14 mouse cellular contexts compared by ENCODE assay signal in the genomic region with DNA sequence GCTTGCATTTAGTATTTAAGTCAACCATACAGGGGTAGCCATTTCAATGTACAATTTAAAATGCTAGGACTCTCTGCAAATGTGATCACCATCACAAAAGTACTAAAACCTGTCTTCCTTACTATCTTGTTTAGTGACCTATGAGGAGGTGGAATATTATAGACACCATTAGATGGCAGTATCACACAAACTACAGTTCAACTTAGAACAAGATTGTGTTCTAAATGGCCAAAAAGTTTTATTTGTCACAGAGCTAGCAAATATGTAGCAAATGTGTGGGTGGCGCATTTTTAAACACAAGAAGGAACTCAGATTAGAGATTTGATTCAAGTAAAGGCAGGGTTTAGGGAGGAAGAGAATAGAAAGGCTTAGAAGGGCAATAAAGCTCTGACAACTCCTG.
DNase-seq lines count a peak whose midpoint lies in the region; ATAC-seq and TF ChIP-seq lines count a peak whose summit lies in the region.
"Had no signal": no experiment of that assay in that cellular context is flagged by ENCODE, and none has a peak within 500 bp of the region (broad histone marks: within the 10 kb centered on the region; RNA-seq: fewer than 3 reads in every experiment).

No protein-coding gene starts in this region.

- 22% methylated on average over 1 of the region's 1 CpGs for WGBS in hindbrain, embryonic 16.5 days
- 48% methylated on average over 1 of the region's 1 CpGs for WGBS in hindbrain, embryonic 10.5 days
- WGBS in neural tube, embryonic 11.5 days: 51% methylated on average over 1 of the region's 1 CpGs

- H3K4me3 ChIP-seq in hindbrain, embryonic 16.5 days (ENCODE audit: low read length): no peak overlapping the region
- no peak overlapping the region for H3K4me3 ChIP-seq in hindbrain, embryonic 10.5 days
- no peak overlapping the region for H3K4me3 ChIP-seq in neural tube, embryonic 11.5 days (ENCODE audit: low read depth, low read length)
- H3K4me3 ChIP-seq: kidney, embryonic 15.5 days; lung, embryonic 15.5 days; neural tube, embryonic 13.5 days had no signal

- no peak for TF ChIP-seq POLR2A in brain, embryonic 14.5 days (IDR thresholded peaks at IDR 0.05; ENCODE audit: borderline replicate concordance, extremely low read depth, insufficient read depth, insufficient read length, poor library complexity, severe bottlenecking)

- no peak overlapping the region for H3K27ac ChIP-seq in hindbrain, embryonic 16.5 days (ENCODE audit: low read depth, low read length)
- no peak overlapping the region for H3K27ac ChIP-seq in hindbrain, embryonic 10.5 days
- no peak overlapping the region for H3K27ac ChIP-seq in neural tube, embryonic 11.5 days (ENCODE audit: low read depth, low read length)
- H3K27ac ChIP-seq: kidney, embryonic 15.5 days; lung, embryonic 15.5 days; neural tube, embryonic 13.5 days had no signal

- no peak for DNase-seq in hindbrain, embryonic 10.5 days (ENCODE audit: low spot score)
- DNase-seq in neural tube, embryonic 11.5 days (ENCODE audit: low spot score): no peak
- no peak for DNase-seq in neural tube, embryonic 10.5 days (ENCODE audit: extremely low spot score, low spot score)
- peak; percentile 78 for DNase-seq in brain, embryonic 14.5 days (ENCODE audit: low read depth)
- DNase-seq in urinary bladder, postnatal 10 days (ENCODE audit: low spot score): no peak
- no peak for DNase-seq in urinary bladder, postnatal 14 days (ENCODE audit: low spot score)
- no peak for DNase-seq in heart, postnatal 25 days (ENCODE audit: low spot score)
- DNase-seq: cerebellum, postnatal 36 days; thymus, postnatal 14 days had no signal

- intact Hi-C loops in heart, postnatal 25 days (cut with DNase I): loop anchor here (10.0 kb wide), 2 partner anchors 431 to 581 kb away; a partner anchor contains a TSS

- ATAC-seq in hindbrain, embryonic 16.5 days: peak; percentile 56; the same call in 1 of the 2 replicates
- ATAC-seq in neural tube, embryonic 11.5 days (ENCODE audit: insufficient read depth, low FRiP score, low TSS enrichment): 0 out of 2 replicates have a peak, but pooled peaks have one; percentile 28

- no peak overlapping the region for H3K4me2 ChIP-seq in hindbrain, embryonic 16.5 days (ENCODE audit: low read length)
- no peak overlapping the region for H3K4me2 ChIP-seq in neural tube, embryonic 11.5 days (ENCODE audit: low read depth)
- H3K4me2 ChIP-seq: heart, embryonic 11.5 days; kidney, embryonic 15.5 days; lung, embryonic 15.5 days; neural tube, embryonic 13.5 days had no signal

- H3K27me3 ChIP-seq in hindbrain, embryonic 16.5 days (replicated peaks; ENCODE audit: control insufficient read depth, insufficient read depth, low read length): peaks cover under 1% of the 10 kb centered on the region
- H3K27me3 ChIP-seq in hindbrain, embryonic 10.5 days (ENCODE audit: insufficient read depth, poor library complexity, severe bottlenecking): peaks cover 2% of the 10 kb centered on the region; the same call in 1 of the 2 replicates
- no peaks in the 10 kb centered on the region for H3K27me3 ChIP-seq in neural tube, embryonic 11.5 days (ENCODE audit: control insufficient read depth, insufficient read depth, low read length)

- H3K36me3 ChIP-seq in hindbrain, embryonic 16.5 days (ENCODE audit: control insufficient read depth, insufficient read depth, low read length): no peaks in the 10 kb centered on the region
- no peaks in the 10 kb centered on the region for H3K36me3 ChIP-seq in hindbrain, embryonic 10.5 days
- no peaks in the 10 kb centered on the region for H3K36me3 ChIP-seq in neural tube, embryonic 11.5 days (ENCODE audit: control insufficient read depth, insufficient read depth, low read length)
- H3K36me3 ChIP-seq: kidney, embryonic 15.5 days; lung, embryonic 15.5 days; neural tube, embryonic 13.5 days had no signal

- H3K9ac ChIP-seq in hindbrain, embryonic 16.5 days (ENCODE audit: low read depth, low read length): no peak overlapping the region
- H3K9ac ChIP-seq in neural tube, embryonic 11.5 days (ENCODE audit: low read length): no peak overlapping the region
- H3K9ac ChIP-seq: kidney, embryonic 15.5 days; lung, embryonic 15.5 days; neural tube, embryonic 13.5 days had no signal

- no peak for TF ChIP-seq CTCF in brain, embryonic 14.5 days (IDR thresholded peaks at IDR 0.05; ENCODE audit: borderline replicate concordance, extremely low read depth, insufficient read depth, insufficient read length)

- no peaks in the 10 kb centered on the region; the same call in 1 of the 2 replicates for H3K4me1 ChIP-seq in hindbrain, embryonic 16.5 days (ENCODE audit: control insufficient read depth, insufficient read depth, low read depth, low read length)
- peaks cover 26% of the 10 kb centered on the region for H3K4me1 ChIP-seq in hindbrain, embryonic 10.5 days (replicated peaks)
- H3K4me1 ChIP-seq in neural tube, embryonic 11.5 days (ENCODE audit: control insufficient read depth, insufficient read depth, low read length): peaks cover 3% of the 10 kb centered on the region; the same call in 1 of the 2 replicates
- H3K4me1 ChIP-seq: lung, embryonic 15.5 days had no signal

- no peaks in the 10 kb centered on the region for H3K9me3 ChIP-seq in hindbrain, embryonic 16.5 days (ENCODE audit: control insufficient read depth, low read length)
- H3K9me3 ChIP-seq in hindbrain, embryonic 10.5 days: no peaks in the 10 kb centered on the region
- H3K9me3 ChIP-seq in neural tube, embryonic 11.5 days (ENCODE audit: control insufficient read depth, low read length): no peaks in the 10 kb centered on the region
- H3K9me3 ChIP-seq: kidney, embryonic 15.5 days; lung, embryonic 15.5 days; neural tube, embryonic 13.5 days had no signal
